Mouse (Mus musculus) limb, embryonic 11.5 days (tissue): Measurements from ENCODE around the gene Lmln. TPM values are rescaled to one million over a fixed set of nuclear protein-coding genes. Genes with fewer than 3 reads are reported as not detected.

Experiments
- ATAC-seq: fragments of 200-750 bp; cut with Nextera tagmentation; 2 replicates; pipeline ENCODE4 v1.8.0; 2017; ENCODE audit warnings: low read depth; ENCODE audit not compliant: insufficient number of reproducible peaks, low FRiP score, low TSS enrichment
- DNase-seq: peaks from one replicate; pipeline ENCODE4 v3.0.0-alpha.2; 2015; ENCODE audit warnings: low spot score
- H3K27ac ChIP-seq: fragments of 300-500 bp; sonication (generic); replicated peaks from 2 replicates; pipeline ENCODE4 v1.5.1; 2014; ENCODE audit warnings: low read depth, mild to moderate bottlenecking, low read length
- H3K27me3 ChIP-seq: fragments of 300-500 bp; sonication (generic); 2 replicates; pipeline ENCODE4 v1.6.1; 2014; ENCODE audit warnings: mild to moderate bottlenecking, low read length, mixed read lengths; ENCODE audit not compliant: control insufficient read depth, insufficient read depth
- H3K36me3 ChIP-seq: fragments of 300-500 bp; sonication (generic); 2 replicates; pipeline ENCODE4 v1.6.1; 2014; ENCODE audit warnings: mild to moderate bottlenecking, low read length, moderate library complexity, mixed read lengths; ENCODE audit not compliant: control insufficient read depth, insufficient read depth
- H3K4me1 ChIP-seq: fragments of 300-500 bp; sonication (generic); 2 replicates; pipeline ENCODE4 v1.6.1; 2014; ENCODE audit warnings: low read length, mixed read lengths; ENCODE audit not compliant: control insufficient read depth, insufficient read depth
- H3K4me2 ChIP-seq: fragments of 300-500 bp; sonication (generic); 2 replicates; pipeline ENCODE4 v1.6.1; 2014; ENCODE audit warnings: low read depth, mild to moderate bottlenecking, moderate library complexity; ENCODE audit not compliant: severe bottlenecking
- H3K4me3 ChIP-seq: fragments of 300-500 bp; sonication (generic); 2 replicates; pipeline ENCODE4 v1.5.1; 2014; ENCODE audit warnings: low read depth, low read length
- H3K9ac ChIP-seq: fragments of 300-500 bp; sonication (generic); 2 replicates; pipeline ENCODE4 v1.6.1; 2014; ENCODE audit warnings: mild to moderate bottlenecking, low read length
- H3K9me3 ChIP-seq: fragments of 300-500 bp; sonication (generic); 2 replicates; pipeline ENCODE4 v1.6.1; 2016; ENCODE audit warnings: low read length; ENCODE audit not compliant: control insufficient read depth
- WGBS: fragments of 180-500 bp; shearing (Covaris S2); extraction: QIAGEN DNeasy Blood & Tissue Kit; methylation state at CpG from one replicate; pipeline ENCODE4 v1.1.7; 2014; 5-methylcytosine and 5-hydroxymethylcytosine counted together
- polyA plus RNA-seq: library from polyadenylated mRNA; unstranded; fragments of >200 nt; fragmentation: Nextera tagmentation; extraction: Ambion mirVana; gene quantifications from 2 replicates; pipeline ENCODE4 v1.2.1, GENCODE M21; 2014

The Lmln gene
- polyA plus RNA-seq, result 2.0 and 3.3 TPM in 2 replicates

GRCm38 (mm10) chr16:33062024-33062681, at the start of gene Lmln:
TSS of gene Lmln (plus strand) at chr16:33062521.
- H3K9me3 ChIP-seq, result no peaks in the 10 kb centered on the region
- no peaks in the 10 kb centered on the region for H3K27me3 ChIP-seq
- H3K36me3 ChIP-seq, result peaks cover 20% of the 10 kb centered on the region; the same call in 1 of the 2 replicates
- peak within 1 kb of the TSS; percentile 65 for H3K27ac ChIP-seq
- peak within 1 kb of the TSS; percentile 81 for H3K4me2 ChIP-seq
- WGBS, result 1% methylated on average over 50 of the region's 64 CpGs
- H3K4me3 ChIP-seq, result peak within 1 kb of the TSS; percentile 79
- peaks cover 11% of the 10 kb centered on the region for H3K4me1 ChIP-seq
- DNase-seq (peak; percentile 92), ATAC-seq (peak; percentile 97)
- peak within 1 kb of the TSS; percentile 76 for H3K9ac ChIP-seq

DNA sequence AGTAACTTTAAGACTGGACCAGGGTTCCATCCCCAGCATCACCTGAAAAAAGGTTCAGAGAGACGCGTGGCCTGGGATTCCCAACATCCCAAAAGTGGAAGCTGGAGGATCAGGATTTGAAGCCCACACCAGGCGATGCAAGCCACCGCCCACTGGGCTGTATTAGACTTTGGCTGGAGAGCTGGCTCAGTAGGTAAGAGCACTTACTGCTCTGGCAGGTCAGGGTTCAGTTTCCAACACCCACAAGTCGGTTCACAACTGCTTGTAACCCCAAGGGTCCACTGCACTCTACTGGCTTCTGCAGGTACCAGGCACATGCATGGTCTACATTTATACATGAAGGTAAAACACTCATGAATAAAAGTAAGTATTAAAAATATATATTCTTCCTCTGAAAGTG, 48.5 kb upstream of the Lmln start:
- no peak for DNase-seq
- Histone ChIP-seq H3K4me2 (no peak overlapping the region), H3K27ac (no peak overlapping the region), H3K4me3 (no peak overlapping the region), H3K4me1 (no peaks in the 10 kb centered on the region), H3K9ac (no peak overlapping the region), H3K36me3 (peaks cover 6% of the 10 kb centered on the region; the same call in 1 of the 2 replicates), H3K27me3 (no peaks in the 10 kb centered on the region), H3K9me3 (no peaks in the 10 kb centered on the region)
- ATAC-seq, result no peak
- 95% methylated on average over 5 of the region's 5 CpGs for WGBS

DNA sequence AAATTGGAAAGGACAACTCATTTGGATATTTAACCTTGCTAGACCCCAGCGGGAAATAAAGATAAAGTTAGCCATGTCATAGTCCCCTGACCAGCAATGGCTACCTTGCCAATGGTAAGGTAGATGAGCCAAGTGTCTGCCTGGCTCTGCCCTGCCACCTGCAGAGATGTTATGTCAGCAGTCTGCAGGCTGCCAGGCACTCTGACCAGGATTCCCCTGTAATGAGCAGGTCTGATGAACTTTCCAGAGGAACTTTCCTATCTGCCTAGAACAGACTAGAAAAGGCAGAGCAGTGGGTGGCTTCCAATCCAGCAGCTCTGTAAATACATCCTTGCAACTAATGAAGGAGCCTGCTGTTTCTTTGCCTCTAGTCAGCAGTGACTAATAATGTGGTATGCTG, 47.4 kb upstream of the Lmln start:
- 88% methylated on average over 1 of the region's 1 CpGs for WGBS
- no peaks in the 10 kb centered on the region for H3K4me1 ChIP-seq
- H3K4me3 ChIP-seq, result no peak overlapping the region
- ATAC-seq (no peak), DNase-seq (no peak)
- no peak overlapping the region for H3K27ac ChIP-seq
- H3K27me3 ChIP-seq, result no peaks in the 10 kb centered on the region
- H3K9ac ChIP-seq, result no peak overlapping the region
- H3K4me2 ChIP-seq, result no peak overlapping the region
- H3K9me3 ChIP-seq, result no peaks in the 10 kb centered on the region
- H3K36me3 ChIP-seq, result peaks cover 6% of the 10 kb centered on the region; the same call in 1 of the 2 replicates

DNA sequence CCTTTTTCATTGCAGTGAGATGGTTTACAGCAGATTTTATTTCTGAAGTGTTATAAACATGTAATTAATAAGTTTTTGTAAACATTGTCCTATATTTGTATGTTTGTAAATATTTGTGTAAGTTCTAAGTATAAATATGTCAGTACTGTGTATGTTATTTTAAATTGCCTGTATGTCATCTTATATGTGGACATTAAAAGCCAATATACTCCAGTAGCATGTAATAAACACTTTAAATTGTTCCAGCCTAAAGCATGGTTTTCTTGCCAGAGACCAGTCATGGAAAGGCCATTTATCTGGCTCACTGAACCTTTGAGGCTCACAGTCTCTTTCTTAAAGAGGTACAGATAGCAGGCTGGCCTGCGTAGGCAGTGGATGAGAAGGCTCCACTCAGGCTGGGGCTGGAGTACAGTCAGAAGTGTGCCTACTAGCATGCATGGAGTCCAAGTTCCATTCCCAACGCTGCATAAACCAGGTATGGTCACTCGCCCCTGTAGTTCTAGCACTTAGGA, 46.9 kb upstream of the Lmln start:
- DNase-seq, result no peak
- Histone ChIP-seq H3K36me3 (peaks cover 2% of the 10 kb centered on the region; the same call in 1 of the 2 replicates), H3K9me3 (no peaks in the 10 kb centered on the region), H3K27ac (no peak overlapping the region), H3K4me2 (no peak overlapping the region), H3K27me3 (no peaks in the 10 kb centered on the region), H3K4me3 (no peak overlapping the region), H3K4me1 (no peaks in the 10 kb centered on the region), H3K9ac (no peak overlapping the region)
- WGBS, result 94% methylated on average over 3 of the region's 3 CpGs
- ATAC-seq, result no peak

DNA sequence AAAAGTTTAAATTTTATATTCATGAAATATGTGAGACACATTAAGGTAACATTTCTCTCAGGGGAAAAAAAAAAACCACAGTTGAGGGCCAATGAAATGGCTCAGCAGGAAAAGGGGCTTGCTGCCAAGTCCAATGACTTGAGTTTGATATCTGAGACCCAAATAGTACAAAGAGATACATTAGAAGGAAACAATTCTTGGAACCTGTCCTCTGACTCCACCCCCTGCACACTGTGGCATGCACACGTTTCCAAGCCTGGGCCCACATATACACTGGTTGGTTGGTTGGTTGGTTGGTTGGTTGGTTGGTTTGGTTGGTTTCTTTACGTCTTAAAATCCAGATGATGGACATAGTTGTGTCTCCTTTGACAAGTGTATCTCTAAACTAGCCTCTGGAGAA, 46.3 kb upstream of the Lmln start:
- Histone ChIP-seq H3K4me3 (no peak overlapping the region), H3K9me3 (no peaks in the 10 kb centered on the region), H3K27ac (no peak overlapping the region), H3K4me2 (no peak overlapping the region), H3K4me1 (no peaks in the 10 kb centered on the region), H3K27me3 (no peaks in the 10 kb centered on the region), H3K36me3 (peaks cover 2% of the 10 kb centered on the region; the same call in 1 of the 2 replicates), H3K9ac (no peak overlapping the region)
- 82% methylated on average over 2 of the region's 2 CpGs for WGBS
- DNase-seq, result no peak
- ATAC-seq, result no peak

DNA sequence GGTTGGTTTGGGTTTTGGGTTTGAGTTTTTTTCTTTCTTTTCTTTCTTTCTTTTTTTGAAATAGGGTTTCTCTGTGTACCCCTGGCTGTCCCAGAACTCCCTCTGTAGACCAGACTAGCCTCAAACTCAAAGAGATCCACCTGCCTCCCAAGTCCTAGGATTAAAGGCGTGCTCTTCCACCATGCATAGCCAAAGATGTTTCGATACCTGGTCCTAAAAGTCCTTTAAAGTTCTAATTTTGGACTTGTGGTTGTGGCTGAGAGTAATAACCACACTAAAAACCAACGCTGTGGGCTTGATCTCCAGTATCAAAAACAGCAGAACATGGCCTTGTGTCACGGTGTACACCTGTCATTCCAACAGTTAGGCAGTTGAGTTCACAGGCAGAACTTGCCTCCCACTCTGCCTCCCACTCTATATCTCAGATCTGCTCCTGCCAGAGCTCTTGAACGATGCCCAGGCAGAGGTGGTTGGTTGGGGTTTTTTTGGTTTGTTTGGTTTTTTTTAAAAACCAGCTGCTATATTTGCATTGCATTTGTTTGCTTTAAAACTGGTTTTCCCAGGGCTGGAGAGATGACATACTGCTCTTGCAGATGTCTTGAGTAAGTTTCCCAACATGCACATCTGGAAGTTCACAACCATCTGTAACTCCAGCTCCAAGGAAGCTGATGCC, 44.5 kb upstream of the Lmln start:
- H3K36me3 ChIP-seq, result peaks cover 2% of the 10 kb centered on the region; the same call in 1 of the 2 replicates
- no peak for DNase-seq
- no peak overlapping the region for H3K27ac ChIP-seq
- no peaks in the 10 kb centered on the region for H3K27me3 ChIP-seq
- H3K9ac ChIP-seq, result no peak overlapping the region
- ATAC-seq, result no peak
- 93% methylated on average over 5 of the region's 5 CpGs for WGBS
- H3K4me2 ChIP-seq, result no peak overlapping the region
- no peak overlapping the region for H3K4me3 ChIP-seq
- H3K4me1 ChIP-seq, result no peaks in the 10 kb centered on the region
- H3K9me3 ChIP-seq, result no peaks in the 10 kb centered on the region

DNA sequence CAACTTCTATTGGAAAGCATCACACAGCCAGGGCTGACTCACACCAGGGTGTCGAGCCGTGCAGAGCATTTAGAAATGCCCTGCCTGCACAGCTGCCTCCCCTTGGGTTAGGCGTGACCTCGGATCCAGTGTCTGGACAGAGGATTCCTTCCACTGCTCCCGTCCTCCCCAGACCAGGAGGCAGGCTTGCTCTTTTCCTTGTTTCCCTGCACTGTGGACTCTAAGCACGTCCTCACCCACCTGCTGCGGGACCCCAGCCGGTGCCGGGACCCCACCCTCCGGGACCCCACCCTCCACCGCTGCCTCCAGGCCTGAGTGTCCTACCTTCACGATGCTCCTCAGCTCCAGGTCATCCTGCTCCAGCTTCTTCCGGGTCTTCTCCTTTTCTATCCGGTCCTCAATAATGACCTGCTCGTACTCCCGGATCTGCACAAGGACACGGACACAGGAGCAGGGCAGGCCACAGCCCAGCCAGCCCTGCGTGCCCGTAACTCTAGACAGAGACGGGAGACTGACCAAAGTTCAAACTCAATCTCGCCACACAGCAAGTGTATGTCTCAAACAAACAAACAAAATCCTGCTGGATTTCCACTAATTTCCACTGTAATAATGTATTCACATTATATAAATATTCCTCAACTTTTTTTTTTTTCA, 43.1 kb upstream of the Lmln start:
- H3K27ac ChIP-seq, result no peak overlapping the region
- H3K36me3 ChIP-seq, result no peaks in the 10 kb centered on the region
- H3K4me1 ChIP-seq, result no peaks in the 10 kb centered on the region
- H3K4me3 ChIP-seq, result no peak overlapping the region
- no peak overlapping the region for H3K9ac ChIP-seq
- ATAC-seq (no peak), DNase-seq (no peak)
- no peaks in the 10 kb centered on the region for H3K27me3 ChIP-seq
- 78% methylated on average over 21 of the region's 21 CpGs for WGBS
- H3K9me3 ChIP-seq, result no peaks in the 10 kb centered on the region
- no peak overlapping the region for H3K4me2 ChIP-seq

DNA sequence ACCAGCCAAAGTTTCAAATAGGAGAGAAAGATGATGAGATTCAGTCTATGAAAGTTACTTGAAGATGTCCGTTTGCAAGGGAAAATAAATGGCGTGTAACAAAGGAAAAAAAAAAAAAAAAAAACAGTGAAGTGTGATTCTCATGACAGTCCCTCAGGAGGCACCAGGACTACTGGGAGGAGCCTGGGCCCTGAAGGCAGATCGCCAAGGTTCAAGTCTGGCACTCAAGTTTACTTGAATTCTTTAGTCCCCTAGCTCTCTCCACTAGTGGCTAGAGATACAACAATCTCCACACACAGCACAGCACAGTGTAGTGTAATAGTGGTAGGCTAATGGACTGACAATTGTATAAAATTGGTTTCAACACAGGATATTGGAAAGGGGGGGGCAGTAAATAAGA, 40.9 kb upstream of the Lmln start:
- no peak for ATAC-seq
- Histone ChIP-seq H3K9ac (no peak overlapping the region), H3K27ac (no peak overlapping the region), H3K36me3 (no peaks in the 10 kb centered on the region), H3K27me3 (no peaks in the 10 kb centered on the region), H3K4me2 (no peak overlapping the region), H3K4me3 (no peak overlapping the region), H3K9me3 (no peaks in the 10 kb centered on the region), H3K4me1 (no peaks in the 10 kb centered on the region)
- DNase-seq, result no peak
- 84% methylated on average over 3 of the region's 3 CpGs for WGBS
